Mouse (Mus musculus) testis, adult 2 months (tissue): ENCODE results near the gene Las1l. TPM values are rescaled to one million over a fixed set of nuclear protein-coding genes. Genes with fewer than 3 reads are reported as not detected.

Experiments used
- H3K27ac ChIP-seq: fragments of 200-500 bp; 2 replicates; pipeline ENCODE4 v1.5.1; 2012; ENCODE audit warnings: low read depth, low read length; ENCODE audit not compliant: control insufficient read depth, insufficient read depth
- H3K27me3 ChIP-seq: fragments of 200-500 bp; 2 replicates; pipeline ENCODE4 v1.6.1; 2012; ENCODE audit warnings: mild to moderate bottlenecking, low read length, moderate library complexity; ENCODE audit not compliant: control insufficient read depth, insufficient read depth
- H3K36me3 ChIP-seq: fragments of 200-500 bp; 2 replicates; pipeline ENCODE4 v1.6.1; 2012; ENCODE audit warnings: mild to moderate bottlenecking, low read length; ENCODE audit not compliant: control insufficient read depth, insufficient read depth
- H3K4me1 ChIP-seq: fragments of 200-500 bp; 2 replicates; pipeline ENCODE4 v1.6.1; 2012; ENCODE audit warnings: low read length; ENCODE audit not compliant: control insufficient read depth, insufficient read depth
- H3K4me3 ChIP-seq: fragments of 200-500 bp; 2 replicates; pipeline ENCODE4 v1.5.1; 2012; ENCODE audit warnings: low read depth, mild to moderate bottlenecking, low read length, moderate library complexity, mixed read lengths; ENCODE audit not compliant: control insufficient read depth
- CTCF ChIP-seq: fragments of 200-500 bp; IDR thresholded peaks from 2 replicates; pipeline ENCODE4 v1.5.1; 2012; ENCODE audit warnings: low read depth, mild to moderate bottlenecking, inconsistent platforms, low read length, moderate library complexity; ENCODE audit not compliant: control insufficient read depth, insufficient read depth, insufficient replicate concordance
- POLR2A ChIP-seq: fragments of 200-500 bp; IDR thresholded peaks from 2 replicates; pipeline ENCODE4 v1.6.1; 2012; ENCODE audit warnings: low read depth, mild to moderate bottlenecking, inconsistent platforms, low read length, moderate library complexity; ENCODE audit not compliant: control insufficient read depth
- polyA plus RNA-seq: library from polyadenylated mRNA; depleted of rRNA; stranded (reverse); fragments of >200 nt; gene quantifications from 2 replicates; pipeline ENCODE4 v1.2.3, GENCODE M21; 2012; rRNA removed

Gene Las1l
- 4.9 and 8.1 TPM in 2 replicates for polyA plus RNA-seq

DNA sequence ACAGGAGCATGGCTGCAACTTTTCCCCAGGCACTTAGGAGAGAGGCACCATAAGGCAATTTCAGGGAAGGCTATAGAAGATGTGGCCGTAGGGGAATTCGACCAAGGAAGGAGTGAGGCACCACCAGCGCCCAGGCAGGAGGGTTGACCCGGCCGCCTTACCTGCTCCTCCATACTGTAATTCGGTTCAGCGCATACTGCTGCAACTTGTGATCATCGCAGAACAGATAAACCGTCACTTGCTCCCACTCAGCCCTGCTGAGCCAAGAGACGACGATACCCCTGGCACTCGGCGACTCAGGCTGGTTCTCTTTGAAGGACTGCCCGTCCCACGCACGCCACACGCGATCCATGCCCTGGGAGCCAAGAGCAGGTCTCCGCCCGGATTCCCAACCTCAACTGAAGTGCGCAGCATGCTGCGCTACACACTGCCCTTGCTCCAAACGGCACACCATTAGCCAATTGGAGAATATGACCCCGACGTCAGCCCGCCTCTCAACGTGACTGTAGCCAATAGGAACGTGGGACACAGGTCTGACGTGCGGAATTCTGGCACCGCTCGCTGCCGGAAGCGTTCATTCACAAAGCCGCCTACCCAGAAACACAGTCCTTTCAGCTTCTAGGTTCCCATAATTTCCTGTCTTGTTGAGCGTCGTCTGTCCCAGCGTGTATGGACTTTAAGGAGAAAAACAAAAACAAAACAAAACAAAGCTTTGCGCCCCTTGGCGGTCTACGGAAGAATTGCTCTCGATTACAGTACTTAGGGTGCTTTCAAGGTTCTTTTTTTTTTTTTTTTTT lies at the start of gene Las1l:
Gene Las1l (minus strand): TSS at position 466 of the 797 bp plus-strand sequence.
- peak; percentile 86 for TF ChIP-seq POLR2A
- TF ChIP-seq CTCF: no peak
- H3K4me1 ChIP-seq: no peaks in the 10 kb centered on the region; the same call in 1 of the 2 replicates
- H3K27me3 ChIP-seq: no peaks in the 10 kb centered on the region
- H3K36me3 ChIP-seq: no peaks in the 10 kb centered on the region
- peak within 1 kb of the TSS; percentile 88 for H3K27ac ChIP-seq
- H3K4me3 ChIP-seq: peak within 1 kb of the TSS; percentile 93

- Histone ChIP-seq H3K27ac (no peak overlapping the region), H3K4me3 (no peak overlapping the region), H3K27me3 (no peaks in the 10 kb centered on the region), H3K4me1 (no peaks in the 10 kb centered on the region), H3K36me3 (no peaks in the 10 kb centered on the region)
- TF ChIP-seq POLR2A (no peak), CTCF (no peak)
These were observed 49.6 kb upstream of the Las1l start for GRCm38 (mm10) chrX:96006395-96006794.

DNA sequence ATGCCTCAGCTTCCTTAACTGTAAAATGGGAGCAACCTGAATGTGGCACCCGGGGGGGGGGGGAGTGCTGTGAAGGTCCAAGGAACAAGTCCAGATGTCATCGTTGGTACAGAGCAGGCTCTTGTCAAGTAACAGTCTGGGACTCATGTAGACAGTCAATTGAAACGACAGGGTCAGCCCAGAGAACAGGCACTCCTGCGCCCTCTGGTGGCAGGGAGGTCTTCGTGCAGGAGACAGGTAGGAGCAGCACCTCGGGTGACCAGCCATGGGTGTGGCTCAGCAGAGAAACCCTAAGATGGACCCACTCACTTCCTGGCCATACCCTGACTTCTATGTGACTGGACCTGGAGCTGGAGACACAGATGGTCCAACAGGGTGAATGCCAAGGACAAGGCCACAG lies 42.8 kb upstream of the Las1l start:
- TF ChIP-seq CTCF (peak; percentile 79; the same call in 1 of the 2 replicates), POLR2A (no peak)
- H3K27ac ChIP-seq: no peak overlapping the region

GRCm38 (mm10) chrX:95993206-95993605 lies 36.4 kb upstream of the Las1l start:
- TF ChIP-seq CTCF (no peak), POLR2A (no peak)
- H3K27me3 ChIP-seq: no peaks in the 10 kb centered on the region
- H3K27ac ChIP-seq: no peak overlapping the region
- no peak overlapping the region for H3K4me3 ChIP-seq
- no peaks in the 10 kb centered on the region for H3K4me1 ChIP-seq
- H3K36me3 ChIP-seq: no peaks in the 10 kb centered on the region

More for the DNA sequence above, 42.8 kb upstream of the Las1l start:
- Histone ChIP-seq H3K36me3 (no peaks in the 10 kb centered on the region), H3K4me3 (no peak overlapping the region), H3K4me1 (no peaks in the 10 kb centered on the region; the same call in 1 of the 2 replicates), H3K27me3 (no peaks in the 10 kb centered on the region)

DNA sequence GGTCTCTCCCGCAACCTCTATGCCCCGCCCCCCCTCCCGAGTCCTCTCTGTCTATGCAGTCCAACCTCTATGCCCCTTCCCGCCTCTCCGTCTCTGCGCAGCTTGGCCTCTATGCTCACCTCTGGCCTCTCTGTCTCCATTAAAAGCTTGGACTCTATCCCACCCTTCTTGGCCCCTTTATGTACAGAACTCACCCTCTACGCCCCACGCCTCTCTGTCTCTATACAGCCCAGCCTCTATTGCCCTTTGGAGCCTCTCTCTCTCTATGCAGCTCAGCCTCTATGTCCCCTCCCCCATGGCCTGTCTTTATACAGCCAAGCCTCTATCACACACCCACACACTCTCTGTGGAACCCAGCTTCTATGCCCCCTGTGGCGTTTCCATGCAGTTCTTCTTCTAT lies 13.2 kb upstream of the Las1l start:
- Histone ChIP-seq H3K27me3 (no peaks in the 10 kb centered on the region), H3K4me3 (no peak overlapping the region), H3K27ac (no peak overlapping the region), H3K4me1 (peaks cover 2% of the 10 kb centered on the region), H3K36me3 (no peaks in the 10 kb centered on the region)
- no peak for TF ChIP-seq POLR2A
- TF ChIP-seq CTCF: no peak

DNA sequence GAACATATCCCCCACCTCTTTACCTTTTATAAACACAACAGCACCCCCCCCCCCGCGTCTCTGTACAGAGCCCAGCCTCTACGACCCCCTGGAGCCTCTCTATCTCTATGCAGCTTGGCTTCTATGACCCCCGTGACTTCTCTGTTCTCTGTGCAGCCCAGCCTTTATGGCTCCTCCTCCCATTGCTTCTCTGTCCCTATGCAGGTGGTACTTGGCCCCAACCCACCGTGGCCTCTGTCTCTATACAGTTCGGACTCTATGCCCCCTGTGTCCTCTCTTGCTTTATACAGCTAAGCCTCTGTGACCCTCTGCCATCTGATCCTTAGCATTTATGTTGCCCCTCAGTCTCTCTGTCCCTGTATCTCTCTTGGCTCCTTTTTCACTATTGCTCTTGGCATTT lies 12.4 kb upstream of the Las1l start:
- no peaks in the 10 kb centered on the region for H3K36me3 ChIP-seq
- TF ChIP-seq CTCF (no peak), POLR2A (no peak)
- H3K27me3 ChIP-seq: no peaks in the 10 kb centered on the region
- peaks cover 2% of the 10 kb centered on the region for H3K4me1 ChIP-seq
- H3K4me3 ChIP-seq: no peak overlapping the region
- no peak overlapping the region for H3K27ac ChIP-seq

GRCm38 (mm10) chrX:95968594-95968965 lies 11.8 kb upstream of the Las1l start:
- TF ChIP-seq POLR2A (no peak), CTCF (no peak)
- Histone ChIP-seq H3K27me3 (no peaks in the 10 kb centered on the region), H3K36me3 (no peaks in the 10 kb centered on the region)

More at GRCm38 (mm10) chrX:95968594-95968965, 11.8 kb upstream of the Las1l start:
- Histone ChIP-seq H3K27ac (peak overlapping the region; percentile 87), H3K4me3 (peak overlapping the region; percentile 85), H3K4me1 (peaks cover 2% of the 10 kb centered on the region)
